Mouse (Mus musculus): ENCODE measurements around the gene Adamts18. TPM values are rescaled to one million over a fixed set of nuclear protein-coding genes. Genes with fewer than 3 reads are reported as not detected.
A peak's percentile ranks its signal among the peaks of the same experiment; 100 is the strongest.
"Not testable (repeated sequence)": the region's sequence is repeated elsewhere in the genome, so short reads cannot be mapped to it uniquely, and the experiment has no call there.

Adamts18 gene
- polyA plus RNA-seq, 1 experiment: 1.7 TPM

DNA sequence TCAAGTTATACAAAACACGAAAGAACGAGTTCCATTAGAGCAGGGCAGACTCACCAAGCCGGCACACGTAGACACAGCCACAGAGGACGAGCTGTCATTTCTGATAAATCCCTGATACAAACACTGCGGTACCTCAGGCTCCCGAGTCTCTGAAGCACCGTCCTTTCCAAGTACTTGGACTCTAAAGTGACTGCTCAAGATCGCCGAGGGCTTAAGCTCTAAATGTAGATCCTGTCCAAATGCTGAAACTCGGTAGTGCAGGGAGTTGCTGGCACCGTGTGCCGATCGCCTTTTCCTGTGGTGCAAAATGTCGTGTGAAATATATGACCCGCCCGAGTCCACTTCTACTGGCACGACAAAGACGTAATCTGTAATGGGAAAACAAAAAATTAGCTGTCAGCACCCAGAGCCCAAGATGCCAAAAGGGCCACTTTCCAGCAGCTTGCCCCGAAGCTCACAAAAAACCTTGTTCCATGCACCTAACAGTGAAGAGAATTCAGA, 3.7 kb downstream of the Adamts18 start:
- no peak for DNase-seq (ENCODE audit: extremely low spot score in 1 of 2, low spot score in 1 of 2)

DNA sequence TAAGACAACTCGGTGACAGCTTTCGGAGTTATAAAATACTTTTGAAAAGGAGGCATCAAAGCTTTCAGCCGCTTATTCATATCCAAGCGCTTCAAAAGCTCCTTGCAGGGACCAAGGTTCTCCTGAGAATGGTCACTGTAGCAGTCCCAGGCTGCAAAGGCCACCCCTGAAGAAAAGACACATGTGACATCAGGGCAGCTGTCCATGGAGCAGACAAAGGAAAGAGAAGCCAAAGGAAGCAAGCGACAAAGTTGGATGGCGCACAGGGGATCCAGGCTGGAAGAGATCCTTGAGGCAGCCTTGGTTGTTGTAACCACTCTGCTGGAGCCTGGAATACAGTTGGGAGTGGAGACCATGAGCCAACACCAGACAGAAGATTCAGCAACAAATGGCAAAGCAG, 10.3 kb downstream of the Adamts18 start:
- no peak for DNase-seq (ENCODE audit: extremely low spot score in 1 of 2, low spot score in 1 of 2)

- no peak for DNase-seq (ENCODE audit: extremely low spot score in 1 of 2, low spot score in 1 of 2)
These were observed 11.0 kb downstream of the Adamts18 start for GRCm38 (mm10) chr8:113837570-113837915.

DNA sequence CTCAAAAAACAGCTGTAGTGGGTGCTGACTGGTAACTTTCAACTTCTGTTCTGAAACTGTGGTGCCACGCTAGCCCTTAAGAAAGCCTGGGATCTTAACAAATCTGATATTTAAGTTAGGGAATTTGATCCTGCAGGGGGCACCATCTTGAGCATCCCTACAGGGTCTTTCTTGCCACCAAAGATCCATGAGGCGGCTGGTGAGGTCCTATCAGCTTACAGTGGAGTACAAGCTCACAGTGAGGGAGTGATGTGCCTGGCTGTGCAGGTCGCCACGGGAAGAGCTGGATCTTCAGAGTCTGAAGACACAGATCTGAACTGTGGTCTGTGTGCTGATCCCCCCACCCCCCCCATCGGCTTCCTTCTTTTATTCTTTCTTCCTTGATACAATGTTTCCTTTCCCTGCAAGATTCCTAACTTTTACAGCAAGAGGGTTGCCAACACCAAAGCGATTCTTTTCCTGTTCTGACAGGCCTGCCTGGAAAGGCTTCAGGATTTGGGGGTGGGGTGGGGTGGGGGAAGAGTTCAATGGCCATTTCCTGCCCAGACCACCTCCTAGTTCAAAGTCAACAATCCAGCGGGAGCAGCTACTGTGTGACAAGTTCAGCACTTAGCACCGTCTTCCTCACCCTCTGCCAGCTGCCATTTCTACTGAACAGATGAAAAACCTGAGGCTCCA, 11.5 kb downstream of the Adamts18 start:
- DNase-seq (ENCODE audit: extremely low spot score in 1 of 2, low spot score in 1 of 2): no peak

GRCm38 (mm10) chr8:113833644-113834043, 14.9 kb downstream of the Adamts18 start:
- DNase-seq (ENCODE audit: extremely low spot score in 1 of 2, low spot score in 1 of 2): no peak

DNA sequence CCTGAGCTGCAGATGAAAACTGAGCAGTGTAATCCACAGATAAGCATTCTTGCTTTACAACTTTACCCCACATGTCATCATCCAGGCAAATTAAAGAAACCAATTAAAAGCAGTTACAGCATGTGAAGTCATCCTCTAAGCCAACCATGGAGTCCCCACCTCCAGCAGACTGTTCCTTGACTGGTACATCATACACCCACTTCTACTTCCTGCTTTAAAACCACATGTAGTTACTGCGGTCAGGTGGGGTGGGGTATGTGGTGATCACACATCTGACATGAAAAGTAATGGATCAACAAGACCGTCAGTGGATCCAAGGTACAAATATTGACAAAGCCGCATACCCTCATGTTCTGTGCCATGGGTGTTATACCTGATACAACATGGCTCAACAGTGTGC, 21.3 kb downstream of the Adamts18 start:
- no peak for DNase-seq (ENCODE audit: extremely low spot score in 1 of 2, low spot score in 1 of 2)

DNA sequence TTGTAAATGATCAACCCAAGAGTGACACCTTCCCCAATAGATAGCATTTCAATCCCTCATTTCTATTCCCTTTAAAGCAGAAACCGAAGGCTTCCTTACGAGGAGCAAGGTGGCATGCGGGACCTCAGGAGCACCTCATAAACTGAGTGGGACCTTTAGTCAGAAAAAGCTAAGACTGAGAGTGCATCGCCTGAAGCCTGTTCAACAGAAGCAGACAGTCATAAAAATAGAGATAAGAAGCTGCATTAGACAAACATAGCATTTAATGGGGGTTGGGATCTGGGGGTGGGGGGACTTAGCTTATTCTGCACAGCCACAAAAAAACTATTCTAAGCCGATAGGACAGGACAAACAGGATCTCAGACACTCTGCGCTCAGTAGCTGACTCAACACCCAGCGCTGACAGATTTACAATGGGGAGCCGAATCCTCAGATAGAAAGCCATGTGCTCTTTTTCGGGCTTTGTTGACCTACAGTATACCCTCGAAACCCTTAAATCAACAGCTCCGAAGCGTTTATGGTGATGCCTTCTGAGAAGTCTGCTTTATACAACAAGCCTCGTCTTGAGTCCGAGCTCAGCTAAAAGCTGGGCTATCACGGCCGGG, 27.5 kb downstream of the Adamts18 start:
- no peak for DNase-seq (ENCODE audit: extremely low spot score in 1 of 2, low spot score in 1 of 2)

DNA sequence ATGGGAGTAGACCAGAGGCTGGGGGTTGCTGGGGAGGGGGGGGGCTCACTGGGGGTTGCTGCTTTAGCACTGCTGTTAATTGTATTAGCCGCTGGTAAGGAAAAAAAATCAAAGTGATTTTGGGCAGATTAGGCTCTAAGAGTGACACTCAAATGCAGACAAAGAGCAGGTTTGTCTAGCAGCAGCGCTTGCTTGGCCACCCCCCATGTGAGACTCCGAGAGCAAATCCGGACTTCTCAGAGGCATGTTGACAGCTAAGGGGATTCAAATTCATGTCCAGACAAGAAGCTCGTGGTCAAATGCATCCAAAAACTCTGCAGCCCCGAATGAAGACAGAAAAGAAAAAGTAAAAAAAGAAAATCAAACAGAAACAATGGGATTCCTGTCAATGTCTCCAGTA, 34.6 kb downstream of the Adamts18 start:
- no peak for DNase-seq (ENCODE audit: extremely low spot score in 1 of 2, low spot score in 1 of 2)

DNA sequence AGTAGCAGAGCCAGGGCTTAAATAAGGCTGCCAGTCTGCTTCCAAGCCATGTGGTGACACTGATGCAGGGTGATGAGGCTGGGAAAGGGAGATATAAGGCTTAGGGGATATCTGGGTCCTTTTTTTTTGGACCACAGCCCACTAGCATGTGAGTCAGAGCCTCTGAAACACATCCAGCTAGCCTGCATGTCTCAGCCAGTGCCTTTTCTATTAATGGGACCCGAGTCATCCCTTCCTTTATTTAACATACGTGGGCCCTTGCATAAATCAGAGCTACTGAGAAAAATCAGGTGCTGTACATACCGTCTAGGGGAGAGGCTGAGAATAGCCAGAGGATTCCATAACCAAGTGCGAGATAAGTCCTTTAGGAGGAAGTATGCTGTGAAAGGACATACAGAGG, 37.0 kb downstream of the Adamts18 start:
- DNase-seq (ENCODE audit: extremely low spot score in 1 of 2, low spot score in 1 of 2): peak; percentile 14 to 64

GRCm38 (mm10) chr8:113809929-113810328, 38.6 kb downstream of the Adamts18 start:
- DNase-seq (ENCODE audit: extremely low spot score in 1 of 2, low spot score in 1 of 2): no peak

GRCm38 (mm10) chr8:113803830-113804611, 44.5 kb downstream of the Adamts18 start:
- DNase-seq (ENCODE audit: extremely low spot score in 1 of 2, low spot score in 1 of 2): no peak

DNA sequence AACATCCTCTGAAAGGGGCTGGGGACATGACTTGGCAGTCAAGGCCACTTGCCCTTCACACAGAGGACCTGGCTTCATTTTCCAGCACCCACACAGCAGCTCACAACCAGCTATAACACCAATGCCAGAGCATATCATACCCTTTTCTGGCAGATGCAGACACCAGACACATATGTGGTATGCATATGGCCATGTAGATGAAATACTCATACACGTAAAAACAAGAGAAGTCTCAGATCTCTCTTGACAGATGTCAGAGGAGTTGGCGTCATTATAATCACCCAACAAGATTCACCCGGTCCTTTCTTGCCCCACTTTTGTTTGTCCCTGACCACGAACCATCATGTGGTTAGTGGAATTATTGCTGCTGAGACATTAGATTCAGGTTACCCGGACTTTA, 47.0 kb downstream of the Adamts18 start:
- no peak for DNase-seq (ENCODE audit: extremely low spot score in 1 of 2, low spot score in 1 of 2)

DNA sequence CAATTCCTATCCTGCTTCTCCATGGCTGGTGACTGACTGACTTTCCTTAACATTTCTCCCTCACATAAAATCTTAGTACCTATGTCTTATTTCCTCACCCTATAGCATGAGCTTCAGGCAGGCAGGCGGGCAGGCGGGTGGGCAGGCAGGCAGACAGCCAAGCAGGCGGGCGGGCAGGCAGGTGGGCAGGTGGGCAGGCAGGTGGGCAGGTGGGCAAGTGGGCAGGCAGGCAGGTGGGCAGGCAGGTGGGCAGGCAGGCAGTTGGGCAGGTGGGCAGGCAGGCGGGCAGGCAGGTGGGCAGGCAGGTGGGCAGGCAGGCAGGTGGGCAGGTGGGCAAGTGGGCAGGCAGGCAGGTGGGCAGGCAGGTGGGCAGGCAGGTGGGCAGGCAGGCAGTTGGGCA, 48.0 kb downstream of the Adamts18 start:
- not testable (repeated sequence) for DNase-seq (ENCODE audit: extremely low spot score in 1 of 2, low spot score in 1 of 2)

DNA sequence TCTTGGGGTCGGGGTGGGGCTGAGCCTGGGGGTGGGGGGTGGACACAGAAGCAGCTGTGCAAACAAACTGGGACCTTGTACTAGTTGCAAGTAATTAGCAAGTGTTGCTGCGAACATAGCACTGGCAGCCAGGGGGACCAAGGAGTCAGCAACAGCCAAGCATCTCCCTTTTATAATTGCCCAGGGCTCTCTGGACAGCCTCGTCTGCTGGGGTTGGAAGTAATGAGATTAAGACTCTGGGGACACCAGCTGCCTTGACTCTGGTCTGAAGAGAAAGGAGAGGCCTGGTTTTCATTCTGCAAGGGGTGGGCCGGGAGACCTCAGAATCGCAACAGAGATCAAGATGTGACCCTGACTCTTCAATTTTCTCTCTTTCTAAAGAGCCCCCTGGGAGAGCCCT, 49.0 kb downstream of the Adamts18 start:
- DNase-seq (ENCODE audit: extremely low spot score in 1 of 2, low spot score in 1 of 2): no peak

- peak in 1 of 2 experiments; percentile 11 for DNase-seq (ENCODE audit: extremely low spot score in 1 of 2, low spot score in 1 of 2)
These were observed 56.7 kb downstream of the Adamts18 start for GRCm38 (mm10) chr8:113791856-113792255.

DNA sequence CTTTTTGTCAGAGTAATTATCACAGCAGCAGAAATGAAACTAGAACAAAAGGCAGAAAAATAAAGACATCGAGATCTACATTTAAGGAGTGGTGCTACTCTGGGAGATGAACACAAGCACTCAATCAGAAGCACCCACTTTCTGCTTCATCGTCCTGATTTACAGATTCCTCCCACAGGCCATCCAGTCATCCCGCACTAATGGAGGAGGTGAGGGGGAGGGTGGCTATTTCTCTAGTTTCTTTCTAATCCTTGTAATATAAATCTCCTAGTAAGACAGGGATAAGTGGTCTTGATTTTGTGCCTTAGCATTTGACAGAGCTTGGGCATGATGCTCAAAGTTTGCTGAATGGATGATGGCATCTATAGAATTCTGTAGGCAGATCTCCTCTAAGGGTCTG, 57.5 kb downstream of the Adamts18 start:
- DNase-seq (ENCODE audit: extremely low spot score in 1 of 2, low spot score in 1 of 2): peak; percentile 5 to 55

DNA sequence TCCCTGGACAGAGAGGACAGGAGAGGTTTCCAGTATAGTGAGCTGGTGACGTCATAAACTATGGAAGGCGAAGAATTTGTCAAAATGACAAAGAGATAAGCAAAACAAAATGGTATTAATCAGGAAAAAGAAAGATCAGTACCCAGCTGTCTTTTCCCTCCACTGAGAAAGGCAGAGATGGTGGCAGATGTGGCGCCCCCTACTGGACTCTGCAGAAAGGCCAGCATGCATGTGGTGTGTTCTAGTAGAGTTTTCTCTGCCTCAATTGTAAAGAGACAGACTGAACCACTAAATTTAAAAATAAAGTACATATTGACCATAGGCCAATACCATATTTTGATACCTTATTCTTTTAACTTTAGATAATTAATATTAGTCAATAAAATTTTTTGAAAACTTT, 64.8 kb downstream of the Adamts18 start:
- no peak for DNase-seq (ENCODE audit: extremely low spot score in 1 of 2, low spot score in 1 of 2)

DNA sequence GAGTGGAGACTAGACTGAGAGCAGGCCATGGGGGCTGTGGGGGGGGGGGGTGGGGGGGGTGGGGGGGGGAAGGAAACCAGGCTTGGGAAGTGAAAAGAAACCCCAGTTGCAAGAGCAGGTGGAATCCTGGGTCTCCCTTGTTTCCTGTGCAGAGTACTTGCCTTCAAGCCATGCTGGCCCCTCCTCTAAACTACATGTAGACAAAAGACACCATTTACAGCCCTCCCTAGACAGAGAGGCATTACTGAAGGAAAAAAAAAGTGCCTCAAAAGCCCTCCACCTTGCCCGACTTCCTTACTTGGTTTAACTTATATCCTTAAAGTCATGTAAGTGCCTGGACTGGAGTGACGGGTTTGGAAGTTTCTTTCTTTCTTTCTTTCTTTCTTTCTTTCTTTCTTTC, 67.0 kb downstream of the Adamts18 start:
- no peak for DNase-seq (ENCODE audit: extremely low spot score in 1 of 2, low spot score in 1 of 2)

- DNase-seq (ENCODE audit: extremely low spot score in 1 of 2, low spot score in 1 of 2): no peak
These were observed 73.2 kb downstream of the Adamts18 start for GRCm38 (mm10) chr8:113775361-113775760.

DNA sequence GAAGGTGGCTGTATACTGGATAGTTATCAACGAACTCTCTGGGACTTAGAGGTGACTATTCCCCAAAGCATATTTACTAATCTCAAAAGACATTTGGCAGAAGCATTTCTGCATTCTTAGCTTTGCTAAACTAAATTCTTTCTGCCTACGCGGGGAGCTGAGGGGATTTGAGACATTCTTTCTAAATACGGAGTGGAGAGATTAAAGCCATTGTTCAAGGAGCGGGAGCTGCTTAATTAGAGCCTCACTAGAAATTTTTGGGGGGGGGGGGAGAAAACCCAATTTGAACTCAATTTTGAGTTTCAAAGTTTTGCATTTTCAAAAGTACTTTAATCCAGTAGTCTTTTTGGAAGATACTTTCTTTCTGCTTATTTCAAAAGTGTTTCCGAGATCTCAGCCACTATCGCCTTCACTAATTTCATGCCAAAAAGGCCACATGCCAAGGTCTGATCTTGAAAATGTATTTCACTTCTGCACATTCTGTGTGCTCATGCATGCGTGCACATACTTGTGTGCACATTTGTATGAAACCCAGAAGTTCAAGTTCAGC, 79.6 kb downstream of the Adamts18 start:
- DNase-seq (ENCODE audit: extremely low spot score in 1 of 2, low spot score in 1 of 2): no peak

DNA sequence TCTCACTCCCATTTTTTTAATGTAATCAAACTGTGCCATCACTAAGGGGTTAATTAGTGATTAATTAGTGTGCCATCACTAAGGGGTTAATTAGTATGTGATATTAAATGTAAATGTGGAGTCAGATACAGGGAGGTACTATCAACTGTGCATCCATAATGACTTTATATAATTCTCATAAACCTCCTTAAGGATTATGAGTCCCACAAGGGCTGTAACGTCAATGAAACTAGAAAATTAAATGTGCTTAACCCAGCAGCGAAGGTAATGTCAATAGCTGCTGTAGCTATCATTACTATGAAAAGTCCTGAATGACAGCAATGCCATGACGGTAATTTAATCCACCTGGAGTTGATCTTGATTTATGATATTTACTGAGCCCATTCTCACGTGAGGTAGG, 83.4 kb downstream of the Adamts18 start:
- DNase-seq (ENCODE audit: extremely low spot score in 1 of 2, low spot score in 1 of 2): no peak

All from frontal cortex, adult 2 months (tissue).